In the genomic region with DNA sequence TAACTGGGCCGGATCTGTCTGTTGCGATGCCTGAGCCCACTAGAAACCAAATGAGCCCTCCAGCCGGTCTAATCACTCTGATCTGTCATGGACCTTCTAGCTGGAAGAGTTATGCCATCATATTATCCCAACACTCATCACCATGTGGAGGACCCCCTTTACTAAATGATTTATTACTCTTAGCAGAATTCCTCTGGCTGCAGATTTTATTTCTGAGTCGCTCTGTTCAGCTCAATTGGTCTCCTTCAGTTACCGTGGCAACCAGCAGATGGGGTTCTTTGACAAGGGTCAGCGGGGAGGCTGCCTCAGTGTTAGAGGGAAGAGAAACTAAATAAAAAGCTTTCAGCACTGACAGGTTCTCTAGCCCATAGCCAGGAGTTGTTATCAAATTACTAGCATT, we compare ENCODE assay signal across 7 mouse cellular contexts.
A peak's percentile ranks its signal among the peaks of the same experiment; 100 is the strongest.
DNase-seq lines count a peak whose midpoint lies in the region; ATAC-seq and TF ChIP-seq lines count a peak whose summit lies in the region.

No protein-coding gene starts in this region.

- H3K36me3 ChIP-seq in CH12.LX (replicated peaks in 1 of 2; ENCODE audit: control insufficient read depth in 1 of 2, insufficient read depth in 1 of 2, low read length in 1 of 2) = peaks cover 0 to 8% of the 10 kb centered on the region in 2 experiments
- H3K36me3 ChIP-seq in forebrain, embryonic 16.5 days (ENCODE audit: control insufficient read depth, insufficient read depth) = no peaks in the 10 kb centered on the region
- no peaks in the 10 kb centered on the region for H3K36me3 ChIP-seq in splenic B cell, adult 2 months (ENCODE audit: control insufficient read depth, insufficient read depth, low read length, poor library complexity, severe bottlenecking)
- no peaks in the 10 kb centered on the region for H3K36me3 ChIP-seq in heart, embryonic 12.5 days

- H3K27me3 ChIP-seq in CH12.LX (replicated peaks) = no peaks in the 10 kb centered on the region
- no peaks in the 10 kb centered on the region for H3K27me3 ChIP-seq in forebrain, embryonic 16.5 days (replicated peaks; ENCODE audit: control insufficient read depth, insufficient read depth, low read length)
- H3K27me3 ChIP-seq in splenic B cell, adult 2 months (ENCODE audit: control insufficient read depth, insufficient read depth, low read length, poor library complexity, severe bottlenecking) = no peaks in the 10 kb centered on the region
- no peaks in the 10 kb centered on the region for H3K27me3 ChIP-seq in heart, embryonic 12.5 days (replicated peaks)

- DNase-seq in 416B (ENCODE audit: low read depth) = peak; percentile 20
- DNase-seq in CH12.LX (ENCODE audit: extremely low read depth) = no peak
- peak; percentile 80 for DNase-seq in splenic B cell, adult 2 months (ENCODE audit: low read depth, low spot score)
- no peak for DNase-seq in heart, postnatal 36 days

- H3K9ac ChIP-seq in CH12.LX (ENCODE audit: insufficient read depth, low read depth) = no peak overlapping the region
- H3K9ac ChIP-seq in forebrain, embryonic 16.5 days (replicated peaks; ENCODE audit: low read depth, low read length) = no peak overlapping the region
- H3K9ac ChIP-seq in heart, embryonic 12.5 days = no peak overlapping the region

- TF ChIP-seq CTCF in CH12.LX (conservative IDR thresholded peaks at IDR 0.05 in 1 of 2, IDR thresholded peaks at IDR 0.05 in 1 of 2; ENCODE audit: low read depth in 2 of 2, low read length in 2 of 2) = peak in 1 of 2 experiments; percentile 53; a peak in 2 of 4 replicates

- H3K27ac ChIP-seq in CH12.LX (ENCODE audit: insufficient read depth, low read depth) = no peak overlapping the region
- peak overlapping the region; percentile 99 for H3K27ac ChIP-seq in forebrain, embryonic 16.5 days (ENCODE audit: low read length)
- H3K27ac ChIP-seq in heart, embryonic 12.5 days (ENCODE audit: poor library complexity, severe bottlenecking) = no peak overlapping the region

- no peak overlapping the region for H3K4me2 ChIP-seq in CH12.LX (ENCODE audit: insufficient read depth, low read depth, poor library complexity, severe bottlenecking)
- H3K4me2 ChIP-seq in forebrain, embryonic 16.5 days (ENCODE audit: low read length) = no peak overlapping the region
- H3K4me2 ChIP-seq in heart, embryonic 12.5 days = no peak overlapping the region

- H3K79me2 ChIP-seq in CH12.LX (replicated peaks; ENCODE audit: control insufficient read depth, extremely low read depth, insufficient read depth, poor library complexity, severe bottlenecking) = no peaks in the 10 kb centered on the region

- no peak for TF ChIP-seq EP300 in CH12.LX (IDR thresholded peaks at IDR 0.05; ENCODE audit: low read length)

- 12% methylated on average over 6 of the region's 6 CpGs for WGBS in forebrain, embryonic 16.5 days
- WGBS in heart, embryonic 12.5 days = 61% methylated on average over 6 of the region's 6 CpGs

- dilution Hi-C loops in CH12.LX (cut with MboI; ENCODE audit: extremely low pct_ligation_motif_present, extremely low pct_unique_long_range_greater_than_20kb, low sequenced_read_pairs) = no loop called here

- no peak overlapping the region for H3K4me3 ChIP-seq in CH12.LX (replicated peaks in 1 of 3; ENCODE audit: low read depth in 2 of 3, low read length in 2 of 3, poor library complexity in 1 of 3)
- no peak overlapping the region for H3K4me3 ChIP-seq in forebrain, embryonic 16.5 days (replicated peaks; ENCODE audit: low read length)
- no peak overlapping the region for H3K4me3 ChIP-seq in heart, embryonic 12.5 days

- peaks cover 18 to 79% of the 10 kb centered on the region in 2 experiments for H3K4me1 ChIP-seq in CH12.LX (ENCODE audit: control insufficient read depth in 1 of 2, insufficient read depth in 2 of 2)
- peaks cover 71% of the 10 kb centered on the region for H3K4me1 ChIP-seq in forebrain, embryonic 16.5 days (replicated peaks; ENCODE audit: control insufficient read depth, insufficient read depth, low read length)
- H3K4me1 ChIP-seq in heart, embryonic 12.5 days (replicated peaks) = peaks cover 33% of the 10 kb centered on the region

- in situ Hi-C loops in CH12.LX (cut with MboI; ENCODE audit: low pct_ligation_motif_present, low pct_unique_long_range_greater_than_20kb, low sequenced_read_pairs) = no loop called here

- peak; percentile 24 for ATAC-seq in forebrain, embryonic 16.5 days
- peak; percentile 41 for ATAC-seq in megakaryocyte, adult 5-6 weeks (ENCODE audit: poor library complexity, severe bottlenecking)
- ATAC-seq in heart, embryonic 12.5 days (ENCODE audit: insufficient number of reproducible peaks, low FRiP score) = no peak

- no peaks in the 10 kb centered on the region for H3K9me3 ChIP-seq in CH12.LX (replicated peaks; ENCODE audit: low read length)
- H3K9me3 ChIP-seq in forebrain, embryonic 16.5 days (ENCODE audit: control insufficient read depth, low read length) = no peaks in the 10 kb centered on the region
- H3K9me3 ChIP-seq in heart, embryonic 12.5 days (replicated peaks) = no peaks in the 10 kb centered on the region

- no peak for TF ChIP-seq POLR2A in CH12.LX (IDR thresholded peaks at IDR 0.05; ENCODE audit: low read depth, low read length)

- intact Hi-C loops in heart, postnatal 36 days (cut with DNase I) = no loop called here

- peak; percentile 54 for TF ChIP-seq RAD21 in CH12.LX (IDR thresholded peaks at IDR 0.05; ENCODE audit: low read depth, low read length)

TF ChIP-seq in CH12.LX, 34 proteins besides CTCF, POLR2A, EP300 and RAD21:
- no peak for TF ChIP-seq MAX (IDR thresholded peaks at IDR 0.05; ENCODE audit: low read length)
- no peak for TF ChIP-seq MYC (IDR thresholded peaks at IDR 0.05; ENCODE audit: low read depth, low read length)
- TF ChIP-seq SMC3 (IDR thresholded peaks at IDR 0.05; ENCODE audit: low read depth, low read length) = peak; percentile 43
- TF ChIP-seq ZKSCAN1 (IDR thresholded peaks at IDR 0.05; ENCODE audit: borderline replicate concordance, low read depth, low read length) = no peak

Comparison
In these comparisons a context has a peak if more than half of its experiments do, and no peak if none do; other contexts are left out.
1. DNase-seq: peak in 416B (single experiment) and splenic B cell, adult 2 months (single experiment); none in CH12.LX (single experiment) and heart, postnatal 36 days (0 of 2).